Mouse (Mus musculus): ENCODE data around the gene Ap1m2. TPM values are rescaled to one million over a fixed set of nuclear protein-coding genes. Genes with fewer than 3 reads are reported as not detected.
A peak's percentile ranks its signal among the peaks of the same experiment; 100 is the strongest.

The Ap1m2 gene
- total and polyA plus RNA-seq, 3 experiments: 0.73 to 1.0 TPM; not detected in 1

- TF ChIP-seq HCFC1 (IDR thresholded peaks at IDR 0.05; ENCODE audit: low read depth, low read length) (no peak; the same call in 1 of the 2 replicates), CHD2 (IDR thresholded peaks at IDR 0.05; ENCODE audit: low read length) (no peak; the same call in 1 of the 2 replicates), JUND (IDR thresholded peaks at IDR 0.05; ENCODE audit: low read depth, low read length) (0 out of 2 replicates have a peak, but pooled peaks have one; percentile 56), UBTF (IDR thresholded peaks at IDR 0.05; ENCODE audit: borderline replicate concordance, insufficient read depth, low read depth, low read length) (peak; percentile 79; the same call in 1 of the 2 replicates), POLR2AphosphoS2 (IDR thresholded peaks at IDR 0.05; ENCODE audit: low read length) (no peak), USF1 (IDR thresholded peaks at IDR 0.05; ENCODE audit: low read depth, low read length) (peak; percentile 60), MXI1 (IDR thresholded peaks at IDR 0.05; ENCODE audit: low read depth, low read length) (peak; percentile 99), TAL1 (IDR thresholded peaks at IDR 0.05; ENCODE audit: low read length) (peak; percentile 36), BHLHE40 (IDR thresholded peaks at IDR 0.05; ENCODE audit: borderline replicate concordance, low read depth, low read length) (0 out of 2 replicates have a peak, but pooled peaks have one; percentile 7)
Observed at GRCm38 (mm10) chr9:21328041-21328440, 15.9 kb upstream of the Ap1m2 start (continued).

GRCm38 (mm10) chr9:21327569-21327968, 15.4 kb upstream of the Ap1m2 start:
- Histone ChIP-seq H3K79me2 (ENCODE audit: control insufficient read depth, insufficient read depth, low read length, poor library complexity) (peaks cover 17% of the 10 kb centered on the region; the same call in 1 of the 2 replicates), H3K4me1 (ENCODE audit: control insufficient read depth in 1 of 2, insufficient read depth in 2 of 2, low read length in 2 of 2) (peaks cover 15% of the 10 kb centered on the region in 2 experiments), H3K27ac (ENCODE audit: control insufficient read depth, low read depth, low read length) (0 out of 2 replicates have a peak overlapping the region, but pooled peaks have one; percentile 8), H3K9ac (ENCODE audit: control insufficient read depth, low read depth, low read length, poor library complexity, severe bottlenecking) (0 out of 2 replicates have a peak overlapping the region, but pooled peaks have one; percentile 3), H3K27me3 (ENCODE audit: control insufficient read depth in 1 of 2, insufficient read depth in 2 of 2, low read length in 2 of 2) (no peaks in the 10 kb centered on the region), H3K9me3 (replicated peaks; ENCODE audit: insufficient read depth, low read length) (no peaks in the 10 kb centered on the region), H3K36me3 (ENCODE audit: control insufficient read depth in 1 of 2, insufficient read depth in 2 of 2, low read length in 2 of 2) (peaks cover 0 to 13% of the 10 kb centered on the region in 2 experiments; a peak in 2 of 4 replicates), H3K4me3 (ENCODE audit: control insufficient read depth in 1 of 2, insufficient read depth in 1 of 2, low read depth in 2 of 2, low read length in 2 of 2) (no peak overlapping the region)
- no peak for DNase-seq (ENCODE audit: low read depth, low spot score)
- TF ChIP-seq POLR2A (IDR thresholded peaks at IDR 0.05; ENCODE audit: control insufficient read depth in 1 of 2, insufficient read depth in 1 of 2, low read depth in 1 of 2, low read length in 2 of 2, poor library complexity in 1 of 2): no peak
- TF ChIP-seq MEF2A (IDR thresholded peaks at IDR 0.05; ENCODE audit: extremely low read depth, insufficient replicate concordance, low read depth, low read length, poor library complexity, severe bottlenecking): no peak
- peak in 1 of 3 experiments; percentile 6; a peak in 1 of 6 replicates for TF ChIP-seq CTCF (IDR thresholded peaks at IDR 0.05 in 2 of 3, conservative IDR thresholded peaks at IDR 0.05 in 1 of 3; ENCODE audit: control insufficient read depth in 1 of 3, insufficient read depth in 1 of 3, low read depth in 2 of 3, low read length in 3 of 3, poor library complexity in 1 of 3, severe bottlenecking in 1 of 3)
- no peak for TF ChIP-seq ZKSCAN1 (IDR thresholded peaks at IDR 0.05; ENCODE audit: low read depth, low read length)

DNA sequence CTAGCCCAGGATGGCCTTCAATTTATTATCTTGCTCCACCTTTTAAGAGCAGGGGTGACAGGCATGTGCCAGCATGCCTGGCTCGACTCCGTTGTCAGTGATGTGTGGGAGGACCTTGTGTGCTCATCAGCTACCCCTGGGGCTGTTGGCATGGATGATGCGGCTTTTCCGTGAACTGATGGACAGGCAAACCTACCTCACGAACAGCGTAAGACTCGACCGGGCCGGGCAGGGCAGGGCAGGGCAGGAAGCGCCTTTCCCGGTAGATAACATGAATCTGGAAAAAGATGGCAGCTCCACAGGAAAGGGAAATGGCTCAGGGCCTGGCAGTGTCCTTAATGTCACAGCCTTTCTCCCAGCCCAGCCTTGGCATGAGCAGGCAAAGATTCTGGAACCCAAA, 12.1 kb upstream of the Ap1m2 start:
- 0 out of 2 replicates have a peak, but pooled peaks have one; percentile 5 for TF ChIP-seq TAL1 (IDR thresholded peaks at IDR 0.05; ENCODE audit: low read length)
- TF ChIP-seq RAD21 (IDR thresholded peaks at IDR 0.05; ENCODE audit: low read depth, low read length): no peak
- no peaks in the 10 kb centered on the region for H3K9me3 ChIP-seq (replicated peaks; ENCODE audit: insufficient read depth, low read length)
- DNase-seq (ENCODE audit: low read depth, low spot score): no peak
- H3K36me3 ChIP-seq (ENCODE audit: control insufficient read depth in 1 of 2, insufficient read depth in 2 of 2, low read length in 2 of 2): peaks cover 0 to 22% of the 10 kb centered on the region in 2 experiments; a peak in 2 of 4 replicates
- no peaks in the 10 kb centered on the region for H3K27me3 ChIP-seq (ENCODE audit: control insufficient read depth in 1 of 2, insufficient read depth in 2 of 2, low read length in 2 of 2)
- H3K27ac ChIP-seq (ENCODE audit: control insufficient read depth, low read depth, low read length): no peak overlapping the region
- H3K4me3 ChIP-seq (ENCODE audit: control insufficient read depth in 1 of 2, insufficient read depth in 1 of 2, low read depth in 2 of 2, low read length in 2 of 2): no peak overlapping the region
- H3K79me2 ChIP-seq (ENCODE audit: control insufficient read depth, insufficient read depth, low read length, poor library complexity): peaks cover 26% of the 10 kb centered on the region
- H3K4me1 ChIP-seq (ENCODE audit: control insufficient read depth in 1 of 2, insufficient read depth in 2 of 2, low read length in 2 of 2): peaks cover 24 to 25% of the 10 kb centered on the region in 2 experiments
- H3K9ac ChIP-seq (ENCODE audit: control insufficient read depth, low read depth, low read length, poor library complexity, severe bottlenecking): no peak overlapping the region
